23 mouse cellular contexts compared by ENCODE assay signal in the genomic region with DNA sequence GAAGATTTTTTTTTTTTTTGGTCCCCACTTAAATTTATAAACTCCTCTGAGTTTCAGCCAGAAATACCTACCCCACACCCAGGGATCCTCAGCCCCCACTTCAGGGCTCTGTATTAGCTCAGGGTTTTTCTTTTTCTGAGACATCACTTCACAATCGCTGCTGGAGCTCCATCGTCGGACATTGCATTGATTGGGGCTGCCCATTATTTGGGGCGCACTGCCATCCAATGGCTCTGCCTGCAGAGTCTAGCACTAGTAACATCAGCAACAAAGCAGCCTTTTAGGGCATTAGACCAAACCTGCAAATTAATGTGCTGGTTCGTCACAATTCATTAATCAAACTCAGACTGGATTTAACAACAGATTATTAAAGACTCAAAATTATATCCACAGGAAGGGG. TPM values are rescaled to one million over a fixed set of nuclear protein-coding genes. Genes with fewer than 3 reads are reported as not detected.
DNase-seq lines count a peak whose midpoint lies in the region; ATAC-seq lines count a peak whose summit lies in the region.
"Had no signal": no experiment of that assay in that cellular context is flagged by ENCODE, and none has a peak within 500 bp of the region (broad histone marks: within the 10 kb centered on the region; RNA-seq: fewer than 3 reads in every experiment).

No protein-coding gene starts in this region.

- no peak overlapping the region for H3K4me2 ChIP-seq in hindbrain, embryonic 11.5 days (replicated peaks; ENCODE audit: low read depth, low read length)
- no peak overlapping the region for H3K4me2 ChIP-seq in hindbrain, embryonic 14.5 days (replicated peaks)
- no peak overlapping the region for H3K4me2 ChIP-seq in midbrain, embryonic 15.5 days
- H3K4me2 ChIP-seq in midbrain, embryonic 11.5 days: no peak overlapping the region
- H3K4me2 ChIP-seq in hindbrain, embryonic 15.5 days: no peak overlapping the region
- H3K4me2 ChIP-seq: embryonic facial prominence, embryonic 12.5 days; heart, embryonic 13.5 days; intestine, embryonic 15.5 days; limb, embryonic 12.5 days; liver, embryonic 15.5 days; lung, embryonic 14.5 days; midbrain, embryonic 12.5 days had no signal

- no peak overlapping the region for H3K27ac ChIP-seq in hindbrain, embryonic 11.5 days (ENCODE audit: low read depth, low read length)
- no peak overlapping the region; the same call in 1 of the 2 replicates for H3K27ac ChIP-seq in hindbrain, embryonic 14.5 days
- H3K27ac ChIP-seq in midbrain, embryonic 15.5 days: no peak overlapping the region
- H3K27ac ChIP-seq in midbrain, embryonic 11.5 days (ENCODE audit: low read depth, low read length): no peak overlapping the region
- no peak overlapping the region for H3K27ac ChIP-seq in hindbrain, embryonic 15.5 days (replicated peaks)
- H3K27ac ChIP-seq: embryonic facial prominence, embryonic 12.5 days; heart, embryonic 13.5 days; intestine, embryonic 15.5 days; limb, embryonic 12.5 days; liver, embryonic 15.5 days; midbrain, embryonic 12.5 days; stomach, postnatal 0 days had no signal

- no peaks in the 10 kb centered on the region for H3K36me3 ChIP-seq in hindbrain, embryonic 11.5 days (ENCODE audit: control insufficient read depth, insufficient read depth, low read length)
- no peaks in the 10 kb centered on the region for H3K36me3 ChIP-seq in hindbrain, embryonic 14.5 days (replicated peaks; ENCODE audit: control insufficient read depth, insufficient read depth)
- no peaks in the 10 kb centered on the region for H3K36me3 ChIP-seq in midbrain, embryonic 15.5 days (replicated peaks)
- no peaks in the 10 kb centered on the region for H3K36me3 ChIP-seq in midbrain, embryonic 11.5 days (ENCODE audit: control insufficient read depth, insufficient read depth, low read length)
- no peaks in the 10 kb centered on the region for H3K36me3 ChIP-seq in hindbrain, embryonic 15.5 days
- H3K36me3 ChIP-seq: embryonic facial prominence, embryonic 12.5 days; heart, embryonic 13.5 days; intestine, embryonic 15.5 days; limb, embryonic 12.5 days; liver, embryonic 15.5 days; midbrain, embryonic 12.5 days had no signal

- no peak for DNase-seq in hindbrain, embryonic 11.5 days (ENCODE audit: low spot score)
- no peak for DNase-seq in hindbrain, embryonic 14.5 days (ENCODE audit: low spot score)
- no peak for DNase-seq in midbrain, embryonic 11.5 days (ENCODE audit: low spot score, missing footprints)
- peak; percentile 50 for DNase-seq in retina, postnatal 1 day
- no peak for DNase-seq in spleen, adult 18-20 months
- DNase-seq: adrenal gland, postnatal 10 days; cerebellum, adult 11 months; cerebellum, adult 9-10 months; gastrocnemius, postnatal 10 days; heart, postnatal 10 days; lung, embryonic 14.5 days; thymus, adult 18-20 months; thymus, postnatal 25 days had no signal

- H3K27me3 ChIP-seq in hindbrain, embryonic 11.5 days (ENCODE audit: control insufficient read depth, insufficient read depth, low read length): no peaks in the 10 kb centered on the region
- H3K27me3 ChIP-seq in hindbrain, embryonic 14.5 days (ENCODE audit: control insufficient read depth, insufficient read depth, low read length): no peaks in the 10 kb centered on the region
- no peaks in the 10 kb centered on the region for H3K27me3 ChIP-seq in midbrain, embryonic 15.5 days (replicated peaks)
- no peaks in the 10 kb centered on the region for H3K27me3 ChIP-seq in midbrain, embryonic 11.5 days (ENCODE audit: control insufficient read depth, insufficient read depth, low read length)
- H3K27me3 ChIP-seq in hindbrain, embryonic 15.5 days: no peaks in the 10 kb centered on the region
- H3K27me3 ChIP-seq: embryonic facial prominence, embryonic 12.5 days; heart, embryonic 13.5 days; intestine, embryonic 15.5 days; liver, embryonic 15.5 days; midbrain, embryonic 12.5 days had no signal

- no peak overlapping the region for H3K4me3 ChIP-seq in hindbrain, embryonic 11.5 days (ENCODE audit: low read depth, low read length)
- no peak overlapping the region for H3K4me3 ChIP-seq in hindbrain, embryonic 14.5 days (replicated peaks; ENCODE audit: low read length)
- H3K4me3 ChIP-seq in midbrain, embryonic 15.5 days: no peak overlapping the region
- no peak overlapping the region for H3K4me3 ChIP-seq in midbrain, embryonic 11.5 days (ENCODE audit: low read depth, low read length)
- H3K4me3 ChIP-seq in hindbrain, embryonic 15.5 days: no peak overlapping the region
- H3K4me3 ChIP-seq: embryonic facial prominence, embryonic 12.5 days; heart, embryonic 13.5 days; intestine, embryonic 15.5 days; limb, embryonic 12.5 days; liver, embryonic 15.5 days; midbrain, embryonic 12.5 days had no signal

- H3K9me3 ChIP-seq in hindbrain, embryonic 11.5 days (ENCODE audit: control insufficient read depth, low read length): no peaks in the 10 kb centered on the region
- no peaks in the 10 kb centered on the region for H3K9me3 ChIP-seq in hindbrain, embryonic 14.5 days (ENCODE audit: control insufficient read depth, low read length)
- peaks cover 4% of the 10 kb centered on the region; the same call in 1 of the 2 replicates for H3K9me3 ChIP-seq in midbrain, embryonic 15.5 days
- H3K9me3 ChIP-seq in midbrain, embryonic 11.5 days (ENCODE audit: control insufficient read depth, low read length): no peaks in the 10 kb centered on the region
- no peaks in the 10 kb centered on the region for H3K9me3 ChIP-seq in hindbrain, embryonic 15.5 days
- H3K9me3 ChIP-seq: embryonic facial prominence, embryonic 12.5 days; heart, embryonic 13.5 days; intestine, embryonic 15.5 days; liver, embryonic 15.5 days had no signal

- ATAC-seq in hindbrain, embryonic 11.5 days (ENCODE audit: low FRiP score): peak; percentile 52; the same call in 1 of the 2 replicates
- ATAC-seq in hindbrain, embryonic 14.5 days (ENCODE audit: low FRiP score): no peak
- 0 out of 2 replicates have a peak, but pooled peaks have one; percentile 52 for ATAC-seq in midbrain, embryonic 15.5 days (replicated peaks)
- ATAC-seq in midbrain, embryonic 11.5 days (ENCODE audit: low FRiP score): no peak
- peak; percentile 55; the same call in 1 of the 2 replicates for ATAC-seq in hindbrain, embryonic 15.5 days (ENCODE audit: low FRiP score, low read depth)
- ATAC-seq: intestine, embryonic 15.5 days; Patski had no signal

- no peak overlapping the region for H3K9ac ChIP-seq in hindbrain, embryonic 11.5 days (ENCODE audit: low read depth, low read length)
- H3K9ac ChIP-seq in hindbrain, embryonic 14.5 days: no peak overlapping the region
- no peak overlapping the region for H3K9ac ChIP-seq in midbrain, embryonic 15.5 days
- H3K9ac ChIP-seq in midbrain, embryonic 11.5 days (ENCODE audit: low read length): no peak overlapping the region
- no peak overlapping the region for H3K9ac ChIP-seq in hindbrain, embryonic 15.5 days
- H3K9ac ChIP-seq: embryonic facial prominence, embryonic 12.5 days; heart, embryonic 13.5 days; intestine, embryonic 15.5 days; limb, embryonic 12.5 days; liver, embryonic 15.5 days; lung, embryonic 14.5 days; midbrain, embryonic 12.5 days had no signal

- H3K4me1 ChIP-seq in hindbrain, embryonic 11.5 days (replicated peaks; ENCODE audit: control insufficient read depth, insufficient read depth, low read length): no peaks in the 10 kb centered on the region
- peaks cover 7% of the 10 kb centered on the region; the same call in 1 of the 2 replicates for H3K4me1 ChIP-seq in hindbrain, embryonic 14.5 days (replicated peaks; ENCODE audit: control insufficient read depth, insufficient read depth, low read length)
- peaks cover 3% of the 10 kb centered on the region; the same call in 1 of the 2 replicates for H3K4me1 ChIP-seq in midbrain, embryonic 15.5 days
- H3K4me1 ChIP-seq in midbrain, embryonic 11.5 days (ENCODE audit: control insufficient read depth, insufficient read depth, low read length): no peaks in the 10 kb centered on the region
- H3K4me1 ChIP-seq in hindbrain, embryonic 15.5 days (replicated peaks): peaks cover 4% of the 10 kb centered on the region; the same call in 1 of the 2 replicates
- H3K4me1 ChIP-seq: embryonic facial prominence, embryonic 12.5 days; heart, embryonic 13.5 days; intestine, embryonic 15.5 days; liver, embryonic 15.5 days; midbrain, embryonic 12.5 days had no signal

- WGBS in hindbrain, embryonic 11.5 days: 77% methylated on average over 5 of the region's 5 CpGs
- 53% methylated on average over 5 of the region's 5 CpGs for whole genome bisulfite sequencing in hindbrain, embryonic 14.5 days
- 65% methylated on average over 5 of the region's 5 CpGs for WGBS in midbrain, embryonic 15.5 days
- 82% methylated on average over 5 of the region's 5 CpGs for WGBS in midbrain, embryonic 11.5 days
- WGBS in hindbrain, embryonic 15.5 days: 47% methylated on average over 5 of the region's 5 CpGs

RNA-seq across cellular contexts. Expression of a gene that starts 55.4 kb away (rescaled TPM):
- 3.8 and 4.1 TPM in 2 replicates for polyA plus RNA-seq in hindbrain, embryonic 11.5 days (2014; fragmentation: Nextera tagmentation; extraction: Ambion mirVana)
- 6.1 and 6.6 TPM in 2 replicates for polyA plus RNA-seq in hindbrain, embryonic 14.5 days (2014; fragmentation: Nextera tagmentation; extraction: Ambion mirVana)
- 4.4 and 5.3 TPM in 2 replicates for polyA plus RNA-seq in midbrain, embryonic 15.5 days (2015; fragmentation: Nextera tagmentation; extraction: Ambion mirVana)
- polyA plus RNA-seq in midbrain, embryonic 11.5 days (2014; fragmentation: Nextera tagmentation; extraction: Ambion mirVana): 3.9 and 4.2 TPM in 2 replicates
- 6.6 and 7.4 TPM in 2 replicates for polyA plus RNA-seq in hindbrain, embryonic 15.5 days (2015; fragmentation: Nextera tagmentation; extraction: Ambion mirVana)

Comparison
In these comparisons a context has a peak if more than half of its experiments do, and no peak if none do; other contexts are left out.
1. ATAC-seq: peak in hindbrain, embryonic 11.5 days (single experiment), midbrain, embryonic 15.5 days (single experiment) and hindbrain, embryonic 15.5 days (single experiment); none in hindbrain, embryonic 14.5 days (single experiment) and midbrain, embryonic 11.5 days (single experiment).